Comparison of ENCODE assay signal across 22 mouse cellular contexts in genomic region chr1:133416472-133416871, GRCm38 (mm10). TPM values are rescaled to one million over a fixed set of nuclear protein-coding genes. Genes with fewer than 3 reads are reported as not detected.
DNase-seq lines count a peak whose midpoint lies in the region; ATAC-seq and TF ChIP-seq lines count a peak whose summit lies in the region.
"Had no signal": no experiment of that assay in that cellular context is flagged by ENCODE, and none has a peak within 500 bp of the region (broad histone marks: within the 10 kb centered on the region; RNA-seq: fewer than 3 reads in every experiment).

No protein-coding gene starts in this region.

- no peak for ATAC-seq in hindbrain, embryonic 14.5 days (ENCODE audit: low FRiP score)
- no peak for ATAC-seq in kidney, postnatal 0 days (replicated peaks; ENCODE audit: low FRiP score, low read depth)
- ATAC-seq in neural tube, embryonic 15.5 days (ENCODE audit: low FRiP score) = no peak
- no peak for ATAC-seq in intestine, postnatal 0 days
- ATAC-seq: activated CD4-positive, CD25-positive, alpha-beta regulatory T cell, adult 4 months; forebrain, embryonic 13.5 days; hindbrain, embryonic 16.5 days; Patski had no signal

- no peak overlapping the region for H3K9ac ChIP-seq in hindbrain, embryonic 14.5 days
- H3K9ac ChIP-seq in kidney, postnatal 0 days (ENCODE audit: low read depth, low read length) = no peak overlapping the region
- H3K9ac ChIP-seq in neural tube, embryonic 15.5 days (replicated peaks) = no peak overlapping the region
- H3K9ac ChIP-seq in intestine, postnatal 0 days (ENCODE audit: low read depth, low read length) = no peak overlapping the region
- H3K9ac ChIP-seq: forebrain, embryonic 13.5 days; heart, embryonic 15.5 days had no signal

- no peak for DNase-seq in hindbrain, embryonic 10.5 days (ENCODE audit: low spot score)
- DNase-seq in hindbrain, embryonic 14.5 days (ENCODE audit: low spot score) = no peak
- no peak for DNase-seq in kidney, postnatal 0 days (ENCODE audit: low spot score)
- DNase-seq in kidney, adult 8-10 months = no peak
- peak; percentile 12 for DNase-seq in neural tube, embryonic 10.5 days (ENCODE audit: extremely low spot score, low spot score)
- no peak for DNase-seq in adrenal gland, postnatal 36 days
- DNase-seq: adrenal gland, adult 8-10 months; cerebellum, adult 9-10 months; heart, postnatal 36 days; kidney, adult 9 months; thymus, postnatal 25 days had no signal

- peak overlapping the region; percentile 90 for H3K27ac ChIP-seq in hindbrain, embryonic 10.5 days
- no peak overlapping the region for H3K27ac ChIP-seq in hindbrain, embryonic 14.5 days
- peak overlapping the region; percentile 86 for H3K27ac ChIP-seq in kidney, postnatal 0 days
- no peak overlapping the region for H3K27ac ChIP-seq in neural tube, embryonic 15.5 days (replicated peaks)
- H3K27ac ChIP-seq in intestine, postnatal 0 days (ENCODE audit: low read depth, low read length) = 0 out of 2 replicates have a peak overlapping the region, but pooled peaks have one; percentile 5
- H3K27ac ChIP-seq: forebrain, embryonic 13.5 days; heart, embryonic 15.5 days; limb, embryonic 10.5 days; macrophage had no signal

- no peak overlapping the region for H3K4me2 ChIP-seq in hindbrain, embryonic 14.5 days (replicated peaks)
- H3K4me2 ChIP-seq in kidney, postnatal 0 days (ENCODE audit: low read length) = no peak overlapping the region
- no peak overlapping the region for H3K4me2 ChIP-seq in neural tube, embryonic 15.5 days
- H3K4me2 ChIP-seq in intestine, postnatal 0 days (replicated peaks; ENCODE audit: low read depth) = peak overlapping the region; percentile 77; the same call in 1 of the 2 replicates
- H3K4me2 ChIP-seq: forebrain, embryonic 13.5 days had no signal

- H3K9me3 ChIP-seq in hindbrain, embryonic 10.5 days = no peaks in the 10 kb centered on the region
- no peaks in the 10 kb centered on the region for H3K9me3 ChIP-seq in hindbrain, embryonic 14.5 days (ENCODE audit: control insufficient read depth, low read length)
- no peaks in the 10 kb centered on the region for H3K9me3 ChIP-seq in kidney, postnatal 0 days (replicated peaks; ENCODE audit: low read length)
- no peaks in the 10 kb centered on the region for H3K9me3 ChIP-seq in neural tube, embryonic 15.5 days (replicated peaks)
- no peaks in the 10 kb centered on the region for H3K9me3 ChIP-seq in intestine, postnatal 0 days (ENCODE audit: control insufficient read depth)
- H3K9me3 ChIP-seq: forebrain, embryonic 13.5 days; G1E; heart, embryonic 15.5 days; limb, embryonic 10.5 days had no signal

- H3K27me3 ChIP-seq in hindbrain, embryonic 10.5 days (ENCODE audit: insufficient read depth, poor library complexity, severe bottlenecking) = no peaks in the 10 kb centered on the region
- no peaks in the 10 kb centered on the region for H3K27me3 ChIP-seq in hindbrain, embryonic 14.5 days (ENCODE audit: control insufficient read depth, insufficient read depth, low read length)
- H3K27me3 ChIP-seq in kidney, postnatal 0 days (ENCODE audit: insufficient read depth, low read length) = no peaks in the 10 kb centered on the region
- H3K27me3 ChIP-seq in neural tube, embryonic 15.5 days (replicated peaks) = no peaks in the 10 kb centered on the region
- no peaks in the 10 kb centered on the region for H3K27me3 ChIP-seq in intestine, postnatal 0 days (replicated peaks; ENCODE audit: control insufficient read depth, insufficient read depth, low read length)
- H3K27me3 ChIP-seq: forebrain, embryonic 13.5 days; heart, embryonic 15.5 days; Patski had no signal

- no peak overlapping the region for H3K4me3 ChIP-seq in hindbrain, embryonic 10.5 days
- no peak overlapping the region for H3K4me3 ChIP-seq in hindbrain, embryonic 14.5 days (replicated peaks; ENCODE audit: low read length)
- H3K4me3 ChIP-seq in kidney, postnatal 0 days (replicated peaks; ENCODE audit: low read depth, low read length) = no peak overlapping the region
- H3K4me3 ChIP-seq in neural tube, embryonic 15.5 days (replicated peaks) = no peak overlapping the region
- H3K4me3 ChIP-seq in intestine, postnatal 0 days (ENCODE audit: low read depth, low read length) = no peak overlapping the region
- H3K4me3 ChIP-seq: forebrain, embryonic 13.5 days; heart, embryonic 15.5 days; limb, embryonic 10.5 days had no signal

- 85% methylated on average over 7 of the region's 7 CpGs for WGBS in hindbrain, embryonic 10.5 days
- WGBS in hindbrain, embryonic 14.5 days = 86% methylated on average over 7 of the region's 7 CpGs
- WGBS in kidney, postnatal 0 days = 90% methylated on average over 7 of the region's 7 CpGs
- WGBS in neural tube, embryonic 15.5 days = 93% methylated on average over 7 of the region's 7 CpGs
- 66% methylated on average over 7 of the region's 7 CpGs for WGBS in intestine, postnatal 0 days

- peaks cover 100% of the 10 kb centered on the region for H3K4me1 ChIP-seq in hindbrain, embryonic 10.5 days (replicated peaks)
- peaks cover 28% of the 10 kb centered on the region for H3K4me1 ChIP-seq in hindbrain, embryonic 14.5 days (replicated peaks; ENCODE audit: control insufficient read depth, insufficient read depth, low read length)
- peaks cover 64% of the 10 kb centered on the region for H3K4me1 ChIP-seq in kidney, postnatal 0 days (replicated peaks; ENCODE audit: insufficient read depth, low read length)
- peaks cover 49% of the 10 kb centered on the region for H3K4me1 ChIP-seq in neural tube, embryonic 15.5 days
- H3K4me1 ChIP-seq in intestine, postnatal 0 days (replicated peaks; ENCODE audit: control insufficient read depth, insufficient read depth, low read length) = peaks cover 42% of the 10 kb centered on the region

- TF ChIP-seq CTCF in kidney, postnatal 0 days (IDR thresholded peaks at IDR 0.05; ENCODE audit: low read depth) = no peak
- no peak for TF ChIP-seq CTCF in intestine, postnatal 0 days (IDR thresholded peaks at IDR 0.05; ENCODE audit: low read depth)

- peaks cover 8% of the 10 kb centered on the region; the same call in 1 of the 2 replicates for H3K36me3 ChIP-seq in hindbrain, embryonic 10.5 days
- no peaks in the 10 kb centered on the region for H3K36me3 ChIP-seq in hindbrain, embryonic 14.5 days (replicated peaks; ENCODE audit: control insufficient read depth, insufficient read depth)
- H3K36me3 ChIP-seq in kidney, postnatal 0 days (ENCODE audit: insufficient read depth, low read length) = no peaks in the 10 kb centered on the region
- no peaks in the 10 kb centered on the region for H3K36me3 ChIP-seq in neural tube, embryonic 15.5 days
- no peaks in the 10 kb centered on the region; the same call in 1 of the 2 replicates for H3K36me3 ChIP-seq in intestine, postnatal 0 days (ENCODE audit: control insufficient read depth, insufficient read depth)
- H3K36me3 ChIP-seq: G1E; heart, embryonic 15.5 days; limb, embryonic 10.5 days had no signal

RNA-seq across cellular contexts. Expression of gene Sox13, which starts 7.7 kb away (rescaled TPM):
- polyA plus RNA-seq in hindbrain, embryonic 10.5 days (2016; fragmentation: Nextera tagmentation; extraction: Ambion mirVana) = 28.3 and 28.4 TPM in 2 replicates
- polyA plus RNA-seq in hindbrain, embryonic 14.5 days (2014; fragmentation: Nextera tagmentation; extraction: Ambion mirVana) = 5.8 and 6.0 TPM in 2 replicates
- 12.0 and 13.7 TPM in 2 replicates for polyA plus RNA-seq in kidney, postnatal 0 days (2015; fragmentation: Nextera tagmentation; extraction: Ambion mirVana)
- polyA plus RNA-seq in neural tube, embryonic 15.5 days (2015; fragmentation: Nextera tagmentation; extraction: Ambion mirVana) = 4.0 and 6.7 TPM in 2 replicates
- 12.3 and 12.6 TPM in 2 replicates for polyA plus RNA-seq in intestine, postnatal 0 days (2015; fragmentation: Nextera tagmentation; extraction: Ambion mirVana)
- total RNA-seq in adrenal gland, postnatal 36 days (2021) = 10 to 100 TPM; 12.6 to 17.5 TPM
- polyA plus RNA-seq: activated CD4-positive, CD25-positive, alpha-beta regulatory T cell, adult 4 months had no signal

RNA-seq across cellular contexts. Expression of gene Etnk2, which starts 53.1 kb away (rescaled TPM):
- polyA plus RNA-seq in hindbrain, embryonic 10.5 days (2016; fragmentation: Nextera tagmentation; extraction: Ambion mirVana) = 2.9 and 4.1 TPM in 2 replicates
- 20.3 TPM in 2 replicates for polyA plus RNA-seq in hindbrain, embryonic 14.5 days (2014; fragmentation: Nextera tagmentation; extraction: Ambion mirVana)
- polyA plus RNA-seq in kidney, postnatal 0 days (2015; fragmentation: Nextera tagmentation; extraction: Ambion mirVana) = 4.4 and 5.1 TPM in 2 replicates
- polyA plus RNA-seq in neural tube, embryonic 15.5 days (2015; fragmentation: Nextera tagmentation; extraction: Ambion mirVana) = 21.3 and 22.8 TPM in 2 replicates
- 6.0 and 6.2 TPM in 2 replicates for polyA plus RNA-seq in intestine, postnatal 0 days (2015; fragmentation: Nextera tagmentation; extraction: Ambion mirVana)
- 10 to 100 TPM in 1 of 2 experiments, 1 to 10 TPM in 1; 4.6 to 24.7 TPM for total RNA-seq in adrenal gland, postnatal 36 days (2021)
- total RNA-seq: neutrophil, adult 5-6 weeks had no signal
- polyA plus RNA-seq: G1E, macrophage had no signal

Comparison
In these comparisons a context has a peak if more than half of its experiments do, and no peak if none do; other contexts are left out.
1. H3K27ac ChIP-seq: peak in hindbrain, embryonic 10.5 days (single experiment), kidney, postnatal 0 days (single experiment) and intestine, postnatal 0 days (single experiment); none in hindbrain, embryonic 14.5 days (single experiment) and neural tube, embryonic 15.5 days (single experiment).